Mouse (Mus musculus) urinary bladder, adult 18-20 months (tissue): ENCODE data around the gene Ggt6.
A peak's percentile ranks its signal among the peaks of the same experiment; 100 is the strongest.
"Not testable (repeated sequence)": the region's sequence is repeated elsewhere in the genome, so short reads cannot be mapped to it uniquely, and the experiment has no call there.

Source experiments
- DNase-seq, 2 experiments: peaks; one replicate each; pipeline ENCODE4 v3.0.0; 2022; ENCODE audit warnings: low spot score in 2 of 2, mixed read lengths in 2 of 2

Gene Ggt6

DNA sequence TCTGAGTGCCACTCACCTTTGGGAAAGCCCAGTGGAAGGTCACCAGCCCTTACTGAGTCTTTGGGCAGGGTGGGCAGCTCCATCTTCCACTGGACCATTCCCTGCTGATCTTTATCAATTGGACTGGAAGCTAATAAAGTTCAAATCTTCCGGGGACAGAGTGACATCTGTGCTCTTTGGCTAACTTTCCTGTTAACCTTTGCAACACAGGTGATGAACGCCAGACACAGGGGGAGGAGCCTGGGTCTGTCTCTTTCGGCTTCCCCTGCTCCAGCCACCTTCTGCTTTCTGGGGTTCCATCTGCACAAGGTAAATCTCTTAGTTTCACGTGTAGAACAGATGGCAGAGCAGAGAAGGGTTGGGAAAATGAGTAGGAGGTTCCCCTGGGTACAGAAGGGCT lies 3.1 kb downstream of the Ggt6 start:
- DNase-seq: no peak

DNA sequence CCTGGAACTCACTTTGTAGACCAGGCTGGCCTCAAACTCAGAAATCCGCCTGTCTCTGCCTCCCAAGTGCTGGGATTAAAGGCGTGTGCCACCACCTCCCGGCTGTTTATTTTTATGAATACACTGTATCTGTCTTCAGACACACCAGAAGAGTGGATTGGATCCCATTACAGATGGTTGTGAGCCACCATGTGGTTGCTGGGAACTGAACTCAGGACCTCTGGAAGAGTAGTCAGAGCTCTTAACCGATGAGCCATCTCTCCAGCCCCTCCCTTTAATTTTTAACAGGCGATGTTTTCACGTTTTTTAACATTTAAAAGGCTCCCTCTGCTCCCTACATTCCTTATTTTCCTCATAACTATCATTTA lies 5.3 kb downstream of the Ggt6 start:
- DNase-seq: not testable (repeated sequence)

- DNase-seq: peak; percentile 97 to 99
Measured at GRCm38 (mm10) chr11:72440965-72441664, 5.8 kb downstream of the Ggt6 start, which contains the start of gene Mybbp1a. Gene Mybbp1a, plus strand, starts transcription at chr11:72441355.

DNA sequence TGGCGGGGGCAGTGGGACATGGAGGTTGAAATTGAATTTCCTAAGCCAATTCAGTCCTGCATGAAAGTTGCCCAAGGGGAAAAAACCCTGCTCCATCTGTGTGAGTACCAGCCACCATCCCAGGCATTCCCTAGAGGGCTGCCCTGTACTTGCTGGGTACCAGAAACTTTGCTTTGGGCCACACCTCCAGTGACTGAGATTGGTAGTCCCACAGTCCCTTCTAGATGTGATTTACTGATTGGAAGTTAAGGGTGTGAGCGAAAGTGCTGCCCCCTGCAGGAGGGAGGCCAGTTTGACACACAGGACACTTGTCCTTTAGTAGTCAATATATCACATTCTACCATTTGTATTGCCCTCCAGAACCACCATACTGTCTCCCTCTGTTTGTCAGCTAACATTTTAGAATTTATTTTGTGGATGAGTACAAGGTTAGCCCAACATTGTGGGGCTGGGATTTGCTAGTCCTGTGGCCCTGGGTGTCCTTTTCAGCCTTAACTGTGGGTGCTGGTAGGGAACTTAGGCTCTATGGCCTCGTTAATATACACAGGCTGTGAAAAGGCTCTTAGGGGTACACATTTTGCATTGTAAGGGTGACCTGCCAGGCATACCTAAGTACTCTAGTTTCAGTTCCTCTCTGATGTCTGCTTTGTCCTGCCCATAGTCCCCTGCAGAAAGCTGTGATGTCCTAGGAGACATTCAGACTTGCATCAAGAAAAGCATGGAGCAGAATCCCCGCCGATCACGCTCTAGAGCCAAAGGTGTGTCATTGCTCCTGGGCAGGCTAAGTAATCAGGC lies 11.2 kb downstream of the Ggt6 start:
- no peak for DNase-seq

DNA sequence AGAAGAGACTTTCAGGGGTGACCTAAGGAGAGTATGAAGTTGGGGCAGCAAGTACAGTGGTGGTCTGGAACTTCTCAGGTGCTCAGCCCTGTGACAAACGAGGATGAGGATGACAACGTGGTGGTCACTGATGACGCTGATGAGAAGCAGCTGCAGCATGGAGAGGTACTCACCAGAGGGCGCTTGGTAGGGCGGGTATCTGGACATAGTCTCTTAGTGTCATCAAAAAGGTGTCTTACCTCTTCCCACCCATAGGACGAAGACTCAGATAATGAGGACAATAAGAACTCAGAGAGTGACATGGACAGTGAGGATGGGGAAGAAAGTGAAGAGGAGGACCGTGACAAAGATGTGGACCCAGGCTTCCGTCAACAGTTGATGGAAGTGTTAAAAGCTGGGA lies 12.1 kb downstream of the Ggt6 start:
- DNase-seq: no peak

- no peak for DNase-seq
Measured at GRCm38 (mm10) chr11:72452140-72452665, 16.9 kb downstream of the Ggt6 start.

GRCm38 (mm10) chr11:72453105-72453953 lies 18.0 kb downstream of the Ggt6 start:
- DNase-seq: no peak

DNA sequence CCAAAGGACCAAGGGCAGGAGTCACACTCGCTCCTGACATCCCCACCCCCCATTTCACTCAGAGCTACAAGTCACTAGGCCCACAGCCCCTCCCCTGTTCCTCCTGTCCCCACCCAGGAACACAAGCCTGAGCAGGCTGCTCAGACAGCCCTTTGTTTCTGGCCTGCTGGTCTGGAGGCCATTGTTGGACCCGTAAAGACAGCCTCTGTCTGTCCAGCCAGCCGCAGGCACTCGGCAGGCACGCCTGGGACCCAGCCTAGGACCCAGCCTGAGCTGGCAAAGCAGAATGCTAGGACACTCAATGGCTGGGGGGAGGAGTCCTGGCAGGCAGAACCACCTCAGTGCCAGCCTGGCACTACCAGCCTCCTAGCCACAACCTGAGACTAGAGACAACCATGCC lies 20.4 kb downstream of the Ggt6 start:
- DNase-seq: no peak

DNA sequence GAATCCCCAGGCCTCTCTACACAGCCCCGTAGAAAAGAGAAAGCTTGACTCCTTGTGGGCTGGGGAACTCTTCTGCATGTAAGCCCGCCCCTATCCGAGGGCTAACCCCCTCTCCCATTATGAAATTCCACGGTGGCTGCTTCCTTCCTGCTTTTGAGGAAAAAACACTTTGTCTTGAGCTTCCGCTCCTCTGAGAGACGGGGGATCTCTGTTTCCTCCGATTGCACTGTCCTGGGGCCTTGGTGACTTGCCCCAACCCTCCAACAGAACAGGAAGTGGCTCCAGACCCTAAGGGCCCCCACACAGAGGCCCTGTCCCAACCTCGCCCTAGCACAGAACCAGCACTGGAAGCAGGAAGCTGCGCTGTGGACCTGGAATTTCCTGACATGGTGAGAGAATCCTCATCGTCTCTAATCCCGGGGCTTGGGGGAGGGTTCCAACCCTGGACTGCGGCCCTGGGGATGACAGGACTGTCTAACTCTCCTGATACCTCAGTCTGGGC lies 22.7 kb downstream of the Ggt6 start:
- no peak for DNase-seq

DNA sequence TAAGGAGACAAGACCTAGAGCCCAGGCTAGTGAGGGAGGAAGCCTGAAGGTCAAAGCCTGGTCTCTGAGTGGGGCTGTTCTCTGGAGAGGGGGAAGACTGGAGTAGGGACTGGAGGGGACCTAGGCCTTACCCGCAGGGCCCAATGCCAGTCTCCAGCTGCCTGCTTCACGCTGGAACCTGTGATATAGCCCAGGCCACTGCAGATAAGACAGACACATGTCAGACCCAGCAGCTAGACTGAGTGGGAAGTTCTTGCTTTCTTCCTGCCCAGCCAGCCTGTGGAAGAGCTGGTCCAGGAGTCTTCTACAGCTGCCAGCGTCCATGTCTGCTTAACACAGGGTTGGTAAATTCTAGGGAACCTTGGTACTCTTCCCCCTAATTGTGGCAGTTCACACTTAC lies 23.2 kb downstream of the Ggt6 start:
- no peak for DNase-seq

DNA sequence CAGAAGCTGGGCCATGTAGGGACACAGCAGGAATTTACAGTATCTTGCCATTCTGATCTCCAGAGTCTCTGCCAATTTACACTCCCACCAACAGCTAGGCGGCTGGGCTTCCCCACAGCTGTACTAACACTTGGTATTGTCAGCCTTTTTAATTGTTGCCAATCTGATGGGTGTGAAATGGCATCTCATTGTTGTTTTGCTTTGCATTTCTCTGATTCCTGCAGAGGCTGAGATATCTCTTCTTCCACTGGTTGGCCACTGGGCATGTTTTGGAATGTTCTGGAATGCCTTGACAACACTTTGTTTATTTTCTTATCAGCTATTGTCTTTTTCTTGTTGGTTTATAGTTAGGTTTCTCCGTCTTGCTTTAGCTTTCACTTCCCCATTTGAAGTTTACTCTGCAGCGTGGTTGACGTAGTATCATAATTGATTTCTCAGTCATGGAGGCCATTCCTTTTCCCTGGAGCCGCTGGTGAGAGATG lies 26.2 kb downstream of the Ggt6 start:
- no peak for DNase-seq

DNA sequence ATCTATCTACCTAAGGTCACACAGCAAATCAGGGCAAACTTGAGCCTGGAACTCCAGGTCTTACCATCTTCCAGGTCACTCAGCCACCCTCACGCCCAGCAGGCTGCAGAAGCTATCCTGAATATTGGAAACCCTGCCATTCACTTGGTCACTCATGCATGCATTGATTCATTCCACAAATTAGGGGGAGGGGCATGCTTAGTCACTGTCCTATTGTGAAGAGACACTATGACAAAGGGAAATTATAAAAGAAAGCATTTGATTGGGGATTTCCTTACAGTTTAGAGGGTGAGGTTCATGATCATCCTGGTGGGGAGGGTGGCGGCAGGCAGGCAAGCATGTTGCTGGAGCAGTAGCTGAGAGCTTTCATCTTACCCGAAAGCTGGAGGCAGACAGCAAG lies 29.5 kb downstream of the Ggt6 start:
- DNase-seq: no peak

DNA sequence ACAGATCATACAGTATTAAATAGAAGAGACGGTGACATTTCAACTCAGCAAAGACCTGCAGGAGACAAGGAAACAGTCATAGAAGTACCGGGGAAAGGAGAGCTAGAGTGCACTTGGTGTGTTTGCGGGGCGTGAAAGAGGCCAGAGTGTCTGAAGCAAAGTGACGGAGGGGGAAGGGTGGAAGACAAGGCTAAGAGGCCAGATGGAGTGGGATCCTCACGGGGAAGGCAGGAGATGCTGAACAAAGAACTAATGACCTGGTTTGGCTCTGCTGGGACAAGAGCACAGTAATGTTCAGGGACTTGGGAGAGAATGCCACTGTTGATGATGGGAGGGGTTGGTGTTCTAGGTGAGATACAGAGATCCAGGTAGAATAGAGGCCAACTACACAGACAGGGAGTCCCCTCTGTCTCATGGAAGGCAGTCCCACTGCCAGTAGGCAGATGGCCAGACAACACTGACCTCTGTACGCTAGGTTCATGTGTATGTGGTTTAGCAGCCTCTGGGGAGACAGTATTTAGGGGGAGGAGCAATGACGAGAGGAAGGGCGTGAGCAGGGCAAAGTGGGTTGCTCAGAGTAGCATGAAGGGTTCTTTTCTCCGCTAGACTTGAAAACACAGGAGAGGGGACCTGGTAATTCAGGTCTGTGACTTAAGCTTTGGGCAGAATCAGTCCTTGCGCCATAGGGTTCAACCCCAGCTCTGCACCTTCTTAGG lies 30.8 kb downstream of the Ggt6 start:
- DNase-seq: no peak

GRCm38 (mm10) chr11:72466694-72467507 lies 31.6 kb downstream of the Ggt6 start:
- DNase-seq: peak in 1 of 2 experiments; percentile 34

DNA sequence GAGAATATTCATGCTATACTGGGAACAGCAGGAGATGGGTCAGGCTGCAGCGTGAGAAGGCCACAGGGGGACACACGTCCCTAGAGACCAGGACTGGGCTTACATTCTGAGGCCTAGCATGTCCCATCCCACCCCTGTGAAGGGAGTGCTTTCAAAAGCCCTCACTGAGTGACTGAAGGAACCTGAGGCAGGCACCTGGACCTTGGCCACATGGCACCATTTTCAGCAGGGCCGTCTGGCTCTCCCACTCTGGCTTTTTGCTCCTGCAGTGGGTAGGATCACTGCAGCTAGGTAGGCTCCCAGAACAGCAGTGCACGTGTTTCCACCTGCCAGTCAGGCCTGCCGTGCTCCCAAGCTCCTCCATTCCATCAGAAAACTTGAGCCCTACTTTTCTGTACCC lies 33.2 kb downstream of the Ggt6 start:
- DNase-seq: no peak

DNA sequence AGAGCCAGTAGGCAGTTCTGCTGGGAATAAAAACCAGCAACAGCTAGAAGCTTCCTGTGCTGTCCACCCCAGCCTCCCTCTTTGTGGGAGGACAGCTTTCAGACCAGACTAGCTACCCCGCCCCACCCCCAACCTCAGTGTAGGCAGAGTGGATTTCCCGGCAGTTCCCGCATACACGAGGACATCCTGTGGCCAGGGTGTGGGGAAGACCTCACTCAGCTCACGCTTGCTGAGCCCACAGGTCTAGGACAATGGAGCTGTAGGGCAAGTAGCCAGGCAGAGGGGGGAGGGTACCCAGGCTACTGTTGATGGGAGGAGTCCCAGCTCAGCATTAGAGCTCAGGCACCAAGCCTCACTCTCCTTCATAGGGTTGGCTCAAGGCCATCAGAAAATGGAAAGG lies 33.9 kb downstream of the Ggt6 start:
- DNase-seq: no peak

- DNase-seq: no peak
Measured at GRCm38 (mm10) chr11:72470004-72470403, 34.7 kb downstream of the Ggt6 start.

DNA sequence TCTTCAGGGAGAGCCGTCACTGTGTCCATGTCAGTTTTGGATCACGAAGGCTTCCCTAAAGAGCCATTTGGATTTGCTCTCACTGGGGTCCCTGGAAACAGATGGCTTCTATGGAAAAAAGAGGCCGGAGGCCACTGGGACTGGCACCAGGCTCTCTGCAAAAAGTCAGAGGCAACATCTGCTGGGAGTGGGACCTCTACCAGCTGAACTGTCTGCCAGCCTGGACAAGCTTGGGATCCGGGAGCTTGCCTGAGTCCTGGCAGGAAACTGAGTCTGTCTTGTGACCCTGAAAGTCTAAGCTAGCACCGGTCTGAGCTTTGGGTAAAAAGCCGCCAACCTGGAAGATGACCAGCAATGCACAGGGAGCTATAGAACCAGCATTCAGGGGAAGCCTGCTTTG lies 36.1 kb downstream of the Ggt6 start:
- DNase-seq: no peak

DNA sequence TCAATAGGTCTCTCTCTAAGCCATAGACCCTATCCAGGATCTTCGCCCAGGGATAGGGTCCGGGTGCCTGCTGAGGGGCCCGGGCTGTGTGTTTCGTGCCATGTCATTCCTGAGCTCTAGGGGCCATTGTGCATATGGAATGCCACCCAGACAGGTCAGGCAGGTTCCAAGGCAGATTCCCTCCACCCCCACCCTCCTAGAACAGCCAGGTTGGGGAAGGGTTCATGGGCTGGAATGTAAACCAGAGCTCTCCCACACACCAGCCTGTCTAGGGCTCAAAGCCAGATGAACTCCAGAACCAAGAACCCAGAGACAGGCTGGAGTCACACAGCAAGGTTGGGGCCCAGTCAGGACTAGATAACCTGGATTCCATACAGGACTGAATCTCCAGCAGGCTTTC lies 38.2 kb downstream of the Ggt6 start:
- DNase-seq: peak in 1 of 2 experiments; percentile 18

DNA sequence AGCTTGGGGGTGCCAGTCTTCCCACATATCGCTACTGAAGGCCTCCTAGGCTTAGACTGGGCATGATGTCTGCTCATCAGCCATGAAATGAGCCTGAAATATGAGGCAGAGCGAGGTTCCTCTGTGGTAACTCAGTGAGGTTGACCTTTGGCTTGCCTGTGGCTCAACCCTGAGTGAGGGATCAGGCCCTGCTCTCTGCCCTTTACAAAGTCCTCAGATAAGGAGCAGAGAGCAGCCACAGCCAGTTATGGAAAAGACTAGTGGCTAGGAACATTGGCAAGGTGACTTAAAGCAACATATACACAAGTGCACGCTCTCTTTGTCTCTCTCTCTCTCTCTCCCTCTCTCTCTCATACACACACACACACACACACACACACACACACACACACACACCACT lies 39.6 kb downstream of the Ggt6 start:
- DNase-seq: no peak
